Mouse (Mus musculus) brain, embryonic 14.5 days (tissue): ENCODE measurements around the gene Tnk1.

Source experiments
- CTCF ChIP-seq: fragments of 200-500 bp; IDR thresholded peaks from 2 replicates; pipeline ENCODE4 v1.5.1; 2012; ENCODE audit warnings: inconsistent platforms, mild to moderate bottlenecking, moderate library complexity, borderline replicate concordance; ENCODE audit not compliant: insufficient read depth, insufficient read length; ENCODE audit errors: extremely low read depth
- POLR2A ChIP-seq: fragments of 200-500 bp; IDR thresholded peaks from 2 replicates; pipeline ENCODE4 v1.6.1; 2012; ENCODE audit warnings: mild to moderate bottlenecking, inconsistent platforms, borderline replicate concordance; ENCODE audit not compliant: poor library complexity, insufficient read depth, insufficient read length, severe bottlenecking; ENCODE audit errors: extremely low read depth

DNA sequence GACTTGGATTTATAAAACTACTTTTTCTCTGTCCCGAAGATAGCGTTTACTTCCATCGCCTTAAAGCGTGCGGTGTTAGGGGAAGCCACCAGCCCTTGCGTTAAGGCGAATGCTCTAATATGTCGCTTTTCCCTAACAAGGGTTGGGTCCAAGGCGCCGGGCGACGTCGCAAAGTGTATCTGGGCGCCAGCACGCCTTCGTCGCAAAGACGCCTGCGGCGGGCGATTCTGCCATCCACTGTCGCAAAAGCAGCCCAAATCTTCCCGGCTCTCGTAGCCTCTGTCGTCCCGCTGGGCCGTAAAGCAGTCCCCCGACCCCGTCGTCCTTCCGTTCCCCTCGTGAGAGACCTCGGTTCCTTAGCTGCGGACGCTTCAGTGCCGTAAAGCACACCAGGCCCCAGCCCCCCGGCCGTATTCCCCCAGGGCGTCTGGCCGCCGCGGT, 42.9 kb upstream of the Tnk1 start:
- TF ChIP-seq CTCF: no peak
- no peak; the same call in 1 of the 2 replicates for TF ChIP-seq POLR2A
